In the genomic region with DNA sequence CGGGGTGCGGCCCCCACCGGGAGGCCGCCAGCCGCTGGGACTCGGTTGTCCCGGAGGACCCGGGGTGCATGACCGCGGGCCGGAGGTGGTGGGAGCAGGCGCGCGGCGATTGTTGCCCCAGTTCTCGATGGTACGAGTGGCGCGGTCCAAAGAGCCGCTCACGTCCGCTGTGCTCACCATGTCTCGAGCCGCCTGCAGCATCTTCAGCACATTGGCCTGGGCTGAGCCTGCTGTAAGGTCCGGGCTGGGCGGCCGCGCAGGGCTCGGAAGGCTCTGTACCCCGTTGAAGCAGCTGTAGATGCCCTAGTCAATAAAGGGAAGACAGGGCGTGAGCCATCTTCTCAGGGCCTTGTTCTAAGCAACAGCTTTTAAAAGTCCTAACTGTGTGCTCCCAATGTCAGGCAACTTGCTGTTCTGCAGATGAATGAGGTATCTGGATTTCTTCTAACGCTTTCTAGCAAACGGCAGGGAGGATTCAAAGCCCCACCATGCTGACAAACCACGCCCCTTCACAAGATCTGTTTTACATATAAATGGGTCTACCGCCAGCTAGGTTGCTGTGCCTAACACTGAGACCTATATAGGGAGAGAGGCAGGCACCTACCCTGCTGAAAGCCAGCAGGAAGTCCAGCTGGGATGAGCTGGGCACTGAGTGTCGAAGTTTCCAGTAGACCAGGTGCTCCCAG, we compare ENCODE assay signal across 9 mouse cellular contexts. TPM values are rescaled to one million over a fixed set of nuclear protein-coding genes. Genes with fewer than 3 reads are reported as not detected.
DNase-seq lines count a peak whose midpoint lies in the region; ATAC-seq and TF ChIP-seq lines count a peak whose summit lies in the region.
"Had no signal": no experiment of that assay in that cellular context is flagged by ENCODE, and none has a peak within 500 bp of the region (broad histone marks: within the 10 kb centered on the region; RNA-seq: fewer than 3 reads in every experiment).

No protein-coding gene starts in this region.

- TF ChIP-seq EP300 in liver, postnatal 0 days (IDR thresholded peaks at IDR 0.05; ENCODE audit: low read depth): no peak

- H3K4me3 ChIP-seq in heart, embryonic 12.5 days: peak overlapping the region; percentile 51
- H3K4me3 ChIP-seq in forebrain, postnatal 0 days (ENCODE audit: low read depth, low read length): peak overlapping the region; percentile 46
- H3K4me3 ChIP-seq in liver, postnatal 0 days (ENCODE audit: low read depth, low read length): peak overlapping the region; percentile 37

- 2% methylated on average over 36 of the region's 36 CpGs for WGBS in heart, embryonic 12.5 days
- under 1% methylated on average over 32 of the region's 36 CpGs for WGBS in forebrain, postnatal 0 days
- WGBS in liver, postnatal 0 days (ENCODE audit: insufficient replicate concordance): 6% methylated on average over 34 of the region's 36 CpGs

- H3K4me2 ChIP-seq in heart, embryonic 12.5 days: peak overlapping the region; percentile 84
- peak overlapping the region; percentile 70 for H3K4me2 ChIP-seq in forebrain, postnatal 0 days (ENCODE audit: low read depth)
- H3K4me2 ChIP-seq in liver, postnatal 0 days (ENCODE audit: low read depth, low read length): peak overlapping the region; percentile 57

- no peak overlapping the region for H3K27ac ChIP-seq in heart, embryonic 12.5 days (ENCODE audit: poor library complexity, severe bottlenecking)
- no peak overlapping the region for H3K27ac ChIP-seq in forebrain, postnatal 0 days (ENCODE audit: low read depth, low read length)
- H3K27ac ChIP-seq in liver, postnatal 0 days (ENCODE audit: low read depth): no peak overlapping the region

- peak overlapping the region; percentile 25 for H3K9ac ChIP-seq in heart, embryonic 12.5 days
- peak overlapping the region; percentile 49 for H3K9ac ChIP-seq in forebrain, postnatal 0 days
- H3K9ac ChIP-seq in liver, postnatal 0 days (replicated peaks): no peak overlapping the region

- no peak for TF ChIP-seq CTCF in forebrain, postnatal 0 days (IDR thresholded peaks at IDR 0.05; ENCODE audit: low read depth)
- TF ChIP-seq CTCF in liver, postnatal 0 days (IDR thresholded peaks at IDR 0.05; ENCODE audit: low read depth): no peak

- peaks cover 100% of the 10 kb centered on the region for H3K27me3 ChIP-seq in heart, embryonic 12.5 days (replicated peaks)
- H3K27me3 ChIP-seq in forebrain, postnatal 0 days (ENCODE audit: insufficient read depth, low read length): peaks cover 14% of the 10 kb centered on the region
- H3K27me3 ChIP-seq in liver, postnatal 0 days (ENCODE audit: insufficient read depth, low read length): peaks cover 48% of the 10 kb centered on the region

- no peak for DNase-seq in heart, adult 9 months (ENCODE audit: low spot score in 2 of 2)
- peak; percentile 87 for DNase-seq in ES-CJ7 (ENCODE audit: low read depth, low spot score)
- no peak for DNase-seq in forebrain, postnatal 0 days
- DNase-seq in liver, postnatal 0 days: no peak
- DNase-seq in T-cell, adult 2 months (ENCODE audit: low spot score): no peak
- no peak for DNase-seq in left cerebral cortex, postnatal 10 days (ENCODE audit: extremely low spot score in 1 of 2, low spot score in 2 of 2)

- intact Hi-C loops in left cerebral cortex, postnatal 10 days (cut with DNase I): no loop called here

- ATAC-seq in heart, embryonic 12.5 days (ENCODE audit: insufficient number of reproducible peaks, low FRiP score): no peak
- ATAC-seq in forebrain, postnatal 0 days: no peak; the same call in 1 of the 2 replicates
- ATAC-seq in liver, postnatal 0 days: 0 out of 2 replicates have a peak, but pooled peaks have one; percentile 5
- ATAC-seq in erythroblast, adult 5-6 weeks (replicated peaks; ENCODE audit: low FRiP score, poor library complexity, severe bottlenecking): no peak

- H3K36me3 ChIP-seq in heart, embryonic 12.5 days: no peaks in the 10 kb centered on the region
- no peaks in the 10 kb centered on the region for H3K36me3 ChIP-seq in forebrain, postnatal 0 days (ENCODE audit: insufficient read depth)
- no peaks in the 10 kb centered on the region for H3K36me3 ChIP-seq in liver, postnatal 0 days (replicated peaks; ENCODE audit: insufficient read depth, low read length)

- H3K9me3 ChIP-seq in heart, embryonic 12.5 days (replicated peaks): no peaks in the 10 kb centered on the region
- H3K9me3 ChIP-seq in forebrain, postnatal 0 days (ENCODE audit: low read length): no peaks in the 10 kb centered on the region
- H3K9me3 ChIP-seq in liver, postnatal 0 days (ENCODE audit: low read length): no peaks in the 10 kb centered on the region

- H3K4me1 ChIP-seq in heart, embryonic 12.5 days (replicated peaks): peaks cover 26% of the 10 kb centered on the region
- peaks cover 9% of the 10 kb centered on the region for H3K4me1 ChIP-seq in forebrain, postnatal 0 days (ENCODE audit: insufficient read depth)
- H3K4me1 ChIP-seq in liver, postnatal 0 days (ENCODE audit: insufficient read depth): 0 out of 2 replicates have a peak, but pooled peaks cover 7% of the 10 kb centered on the region

RNA-seq across cellular contexts. Expression of a gene that starts 16.5 kb away (rescaled TPM):
- 0.15 and 0.21 TPM in 2 replicates for polyA plus RNA-seq in heart, embryonic 12.5 days (2016; fragmentation: Nextera tagmentation; extraction: Ambion mirVana)
- 1.5 and 1.6 TPM in 2 replicates for total RNA-seq in forebrain, postnatal 0 days (2014; rRNA removed)
- 0.35 and 0.48 TPM in 2 replicates for polyA plus RNA-seq in forebrain, postnatal 0 days (2015; fragmentation: Nextera tagmentation; extraction: Ambion mirVana)
- 0.04 and 0.09 TPM in 2 replicates for polyA plus RNA-seq in liver, postnatal 0 days (2015; fragmentation: Nextera tagmentation; extraction: Ambion mirVana)
- total RNA-seq in erythroblast, adult 5-6 weeks (2015; ENCODE audit: low replicate concordance): not detected in 2 replicates
- not detected in 2 replicates for total RNA-seq in erythroblast, adult 5-6 weeks (2017; ENCODE audit: low replicate concordance)
- 10 to 100 TPM; 14.7 to 21.6 TPM for total RNA-seq in left cerebral cortex, postnatal 10 days (2021)
- polyA plus RNA-seq: C2C12 had no signal

RNA-seq across cellular contexts. Expression of a gene that starts 26.3 kb away (rescaled TPM):
- 11.3 and 12.3 TPM in 2 replicates for polyA plus RNA-seq in heart, embryonic 12.5 days (2016; fragmentation: Nextera tagmentation; extraction: Ambion mirVana)
- total RNA-seq in forebrain, postnatal 0 days (2014; rRNA removed): 18.6 and 26.2 TPM in 2 replicates
- polyA plus RNA-seq in forebrain, postnatal 0 days (2015; fragmentation: Nextera tagmentation; extraction: Ambion mirVana): 14.0 and 16.4 TPM in 2 replicates
- 7.0 and 7.3 TPM in 2 replicates for polyA plus RNA-seq in liver, postnatal 0 days (2015; fragmentation: Nextera tagmentation; extraction: Ambion mirVana)
- 4.2 TPM in 1 of 2 replicates, not detected in the other for total RNA-seq in erythroblast, adult 5-6 weeks (2015; ENCODE audit: low replicate concordance)
- 2.9 TPM in 1 of 2 replicates, not detected in the other for total RNA-seq in erythroblast, adult 5-6 weeks (2017; ENCODE audit: low replicate concordance)
- total RNA-seq in left cerebral cortex, postnatal 10 days (2021): 10 to 100 TPM; 18.2 to 18.7 TPM

RNA-seq across cellular contexts. Expression of a gene that starts 46.9 kb away (rescaled TPM):
- 0.51 and 0.86 TPM in 2 replicates for polyA plus RNA-seq in heart, embryonic 12.5 days (2016; fragmentation: Nextera tagmentation; extraction: Ambion mirVana)
- total RNA-seq in forebrain, postnatal 0 days (2014; rRNA removed): 3.8 and 6.5 TPM in 2 replicates
- polyA plus RNA-seq in forebrain, postnatal 0 days (2015; fragmentation: Nextera tagmentation; extraction: Ambion mirVana): 0.47 and 0.48 TPM in 2 replicates
- 4.6 and 4.9 TPM in 2 replicates for polyA plus RNA-seq in liver, postnatal 0 days (2015; fragmentation: Nextera tagmentation; extraction: Ambion mirVana)
- 0.21 TPM in 1 of 2 replicates, not detected in the other for total RNA-seq in erythroblast, adult 5-6 weeks (2015; ENCODE audit: low replicate concordance)
- 0.26 and 0.84 TPM in 2 replicates for total RNA-seq in erythroblast, adult 5-6 weeks (2017; ENCODE audit: low replicate concordance)
- total RNA-seq in left cerebral cortex, postnatal 10 days (2021): 1 to 10 TPM; 6.5 to 6.8 TPM

RNA-seq across cellular contexts. Expression of a gene that starts 56.4 kb away (rescaled TPM):
- polyA plus RNA-seq in heart, embryonic 12.5 days (2016; fragmentation: Nextera tagmentation; extraction: Ambion mirVana): not detected in 2 replicates
- 0.15 TPM in 1 of 2 replicates, not detected in the other for total RNA-seq in forebrain, postnatal 0 days (2014; rRNA removed)
- polyA plus RNA-seq in forebrain, postnatal 0 days (2015; fragmentation: Nextera tagmentation; extraction: Ambion mirVana): 0.10 and 0.13 TPM in 2 replicates
- not detected in 2 replicates for polyA plus RNA-seq in liver, postnatal 0 days (2015; fragmentation: Nextera tagmentation; extraction: Ambion mirVana)
- total RNA-seq in erythroblast, adult 5-6 weeks (2015; ENCODE audit: low replicate concordance): not detected in 2 replicates
- total RNA-seq in erythroblast, adult 5-6 weeks (2017; ENCODE audit: low replicate concordance): not detected in 2 replicates
- under 1 TPM in 1 of 2 experiments, not detected in 1; 0.14 TPM for total RNA-seq in left cerebral cortex, postnatal 10 days (2021)
- polyA plus RNA-seq: C2C12 had no signal
